Mouse (Mus musculus) midbrain, postnatal 0 days (tissue): Measurements from ENCODE around the gene Mrpl51. TPM values are rescaled to one million over a fixed set of nuclear protein-coding genes. Genes with fewer than 3 reads are reported as not detected.

Experiments
- ATAC-seq: fragments of 200-750 bp; cut with Nextera tagmentation; 2 replicates; pipeline ENCODE4 v1.8.0; 2017; ENCODE audit warnings: moderate number of reproducible peaks, mild to moderate bottlenecking, moderate TSS enrichment, moderate library complexity; ENCODE audit not compliant: low FRiP score
- DNase-seq: peaks from one replicate; pipeline ENCODE4 v3.0.0-alpha.2; 2015; ENCODE audit warnings: low spot score
- H3K27ac ChIP-seq: fragments of 300-500 bp; sonication (generic); 2 replicates; pipeline ENCODE4 v1.5.1; 2014; ENCODE audit warnings: low read depth, mild to moderate bottlenecking, low read length, mixed read lengths
- H3K27me3 ChIP-seq: fragments of 300-500 bp; sonication (generic); 2 replicates; pipeline ENCODE4 v1.6.1; 2014; ENCODE audit warnings: low read length, control low read depth, mixed read lengths; ENCODE audit not compliant: insufficient read depth
- H3K36me3 ChIP-seq: fragments of 300-500 bp; sonication (generic); 2 replicates; pipeline ENCODE4 v1.6.1; 2014; ENCODE audit warnings: low read length, control low read depth, mixed read lengths; ENCODE audit not compliant: insufficient read depth
- H3K4me1 ChIP-seq: fragments of 300-500 bp; sonication (generic); 2 replicates; pipeline ENCODE4 v1.6.1; 2014; ENCODE audit warnings: mild to moderate bottlenecking, control low read depth, antibody characterized with exemption, low read length, mixed read lengths; ENCODE audit not compliant: insufficient read depth
- H3K4me2 ChIP-seq: fragments of 300-500 bp; sonication (generic); 2 replicates; pipeline ENCODE4 v1.6.1; 2014; ENCODE audit warnings: low read depth, mild to moderate bottlenecking, low read length, mixed read lengths; ENCODE audit not compliant: poor library complexity, severe bottlenecking
- H3K4me3 ChIP-seq: fragments of 300-500 bp; sonication (generic); 2 replicates; pipeline ENCODE4 v1.5.1; 2014; ENCODE audit warnings: low read depth, mild to moderate bottlenecking, low read length, moderate library complexity
- H3K9ac ChIP-seq: fragments of 300-500 bp; sonication (generic); replicated peaks from 2 replicates; pipeline ENCODE4 v1.6.1; 2014; ENCODE audit warnings: mild to moderate bottlenecking, low read length, moderate library complexity, mixed read lengths; ENCODE audit not compliant: poor library complexity, severe bottlenecking
- H3K9me3 ChIP-seq: fragments of 300-500 bp; sonication (generic); 2 replicates; pipeline ENCODE4 v1.6.1; 2016; ENCODE audit warnings: low read length, control low read depth
- CTCF ChIP-seq: IDR thresholded peaks from 2 replicates; pipeline ENCODE4 v1.5.1; 2016; ENCODE audit warnings: antibody characterized with exemption, mild to moderate bottlenecking
- WGBS: fragments of 180-500 bp; shearing (Covaris S2); extraction: QIAGEN DNeasy Blood & Tissue Kit; methylation state at CpG from one replicate; pipeline ENCODE4 v1.1.7; 2014; 5-methylcytosine and 5-hydroxymethylcytosine counted together
- polyA plus RNA-seq: library from polyadenylated mRNA; unstranded; fragments of >200 nt; fragmentation: Nextera tagmentation; extraction: Ambion mirVana; gene quantifications from 2 replicates; pipeline ENCODE4 v1.2.1, GENCODE M21; 2015
- total RNA-seq: library from RNA; depleted of rRNA; stranded (reverse); fragments of >200 nt; gene quantifications from 2 replicates; pipeline ENCODE4 v1.2.3, GENCODE M21; 2014

Gene Mrpl51
- total and polyA plus RNA-seq, 2 experiments from 2014 or later, result 48.2 to 136 TPM

- no peak for DNase-seq
- Histone ChIP-seq H3K9me3 (no peaks in the 10 kb centered on the region), H3K9ac (no peak within 1 kb of the TSS), H3K27ac (no peak within 1 kb of the TSS), H3K27me3 (no peaks in the 10 kb centered on the region), H3K36me3 (no peaks in the 10 kb centered on the region), H3K4me2 (no peak within 1 kb of the TSS), H3K4me3 (no peak within 1 kb of the TSS), H3K4me1 (no peaks in the 10 kb centered on the region)
- WGBS, result 26% methylated on average over 6 of the region's 6 CpGs
- TF ChIP-seq CTCF, result no peak
- no peak for ATAC-seq
These were observed 45.2 kb downstream of the Mrpl51 start, which contains the start of gene Cd27 for GRCm38 (mm10) chr6:125236782-125237181. Gene Cd27, minus strand, starts transcription at chr6:125237010.

- Histone ChIP-seq H3K4me3 (no peak overlapping the region), H3K27me3 (no peaks in the 10 kb centered on the region), H3K4me2 (no peak overlapping the region), H3K9me3 (no peaks in the 10 kb centered on the region), H3K4me1 (no peaks in the 10 kb centered on the region), H3K36me3 (no peaks in the 10 kb centered on the region), H3K27ac (no peak overlapping the region), H3K9ac (no peak overlapping the region)
- ATAC-seq (no peak), DNase-seq (no peak)
- TF ChIP-seq CTCF, result no peak
- WGBS, result 88% methylated on average over 4 of the region's 4 CpGs
These were observed 45.8 kb downstream of the Mrpl51 start for GRCm38 (mm10) chr6:125237421-125237820.

GRCm38 (mm10) chr6:125238396-125238795 is 46.8 kb downstream of the Mrpl51 start:
- Histone ChIP-seq H3K4me3 (no peak overlapping the region), H3K27me3 (no peaks in the 10 kb centered on the region)
- no peak for DNase-seq

GRCm38 (mm10) chr6:125239547-125239946 is 47.9 kb downstream of the Mrpl51 start:
- Histone ChIP-seq H3K36me3 (no peaks in the 10 kb centered on the region), H3K4me1 (no peaks in the 10 kb centered on the region), H3K27ac (no peak overlapping the region), H3K27me3 (no peaks in the 10 kb centered on the region), H3K9ac (no peak overlapping the region), H3K4me3 (no peak overlapping the region), H3K9me3 (no peaks in the 10 kb centered on the region), H3K4me2 (no peak overlapping the region)
- no peak for DNase-seq
- no peak for ATAC-seq
- 92% methylated on average over 5 of the region's 5 CpGs for WGBS
- TF ChIP-seq CTCF, result no peak

More at GRCm38 (mm10) chr6:125238396-125238795, 46.8 kb downstream of the Mrpl51 start:
- no peaks in the 10 kb centered on the region for H3K36me3 ChIP-seq
- 81% methylated on average over 6 of the region's 6 CpGs for WGBS
- H3K27ac ChIP-seq, result no peak overlapping the region
- H3K9me3 ChIP-seq, result no peaks in the 10 kb centered on the region
- TF ChIP-seq CTCF, result no peak
- H3K4me2 ChIP-seq, result no peak overlapping the region
- H3K4me1 ChIP-seq, result no peaks in the 10 kb centered on the region
- H3K9ac ChIP-seq, result no peak overlapping the region
- no peak for ATAC-seq

GRCm38 (mm10) chr6:125240617-125241016 is 49.0 kb downstream of the Mrpl51 start:
- Histone ChIP-seq H3K4me1 (no peaks in the 10 kb centered on the region), H3K4me3 (no peak overlapping the region), H3K9ac (no peak overlapping the region), H3K36me3 (no peaks in the 10 kb centered on the region), H3K27me3 (no peaks in the 10 kb centered on the region), H3K27ac (no peak overlapping the region), H3K9me3 (no peaks in the 10 kb centered on the region), H3K4me2 (no peak overlapping the region)
- 89% methylated on average over 5 of the region's 5 CpGs for WGBS
- no peak for TF ChIP-seq CTCF
- no peak for ATAC-seq
- no peak for DNase-seq

GRCm38 (mm10) chr6:125241566-125241965 is 50.0 kb downstream of the Mrpl51 start:
- Histone ChIP-seq H3K9ac (no peak overlapping the region), H3K4me1 (no peaks in the 10 kb centered on the region), H3K27me3 (no peaks in the 10 kb centered on the region), H3K36me3 (no peaks in the 10 kb centered on the region), H3K27ac (no peak overlapping the region), H3K4me3 (no peak overlapping the region), H3K9me3 (no peaks in the 10 kb centered on the region), H3K4me2 (no peak overlapping the region)
- DNase-seq (no peak), ATAC-seq (no peak)
- WGBS, result 83% methylated on average over 8 of the region's 8 CpGs
- no peak for TF ChIP-seq CTCF
